Mouse (Mus musculus): ENCODE measurements around the gene Tuba3b.

The Tuba3b gene

DNA sequence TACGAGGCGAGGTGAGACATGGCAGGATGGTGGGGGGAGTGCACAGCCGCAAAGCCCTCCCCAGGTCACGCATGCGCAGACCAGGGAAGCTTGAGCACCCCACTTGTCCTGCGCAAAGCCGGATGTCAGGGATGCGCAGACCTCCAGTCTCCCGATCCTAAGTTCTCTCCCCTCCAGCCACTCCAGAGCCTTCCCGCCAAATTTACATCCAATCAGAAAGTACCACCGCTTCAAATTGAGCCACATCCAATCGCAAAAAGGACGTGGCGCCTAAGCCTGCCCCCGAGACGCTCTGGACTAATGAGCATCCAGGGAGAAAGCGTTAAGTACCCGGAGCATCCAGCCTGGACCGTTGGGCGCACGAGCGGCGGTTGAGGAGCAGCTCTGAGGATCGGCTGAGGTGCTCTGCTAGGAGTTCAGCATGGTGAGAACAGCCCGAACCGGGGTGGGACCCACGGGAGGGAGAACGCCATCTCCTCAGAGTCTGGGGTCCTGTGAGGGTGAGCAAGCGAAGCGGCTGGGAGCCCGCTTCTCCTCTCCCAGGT lies at the start of gene Tuba3b:
Gene Tuba3b (plus strand): TSS at position 92 of the 545 bp plus-strand sequence.
- no peak for DNase-seq

DNA sequence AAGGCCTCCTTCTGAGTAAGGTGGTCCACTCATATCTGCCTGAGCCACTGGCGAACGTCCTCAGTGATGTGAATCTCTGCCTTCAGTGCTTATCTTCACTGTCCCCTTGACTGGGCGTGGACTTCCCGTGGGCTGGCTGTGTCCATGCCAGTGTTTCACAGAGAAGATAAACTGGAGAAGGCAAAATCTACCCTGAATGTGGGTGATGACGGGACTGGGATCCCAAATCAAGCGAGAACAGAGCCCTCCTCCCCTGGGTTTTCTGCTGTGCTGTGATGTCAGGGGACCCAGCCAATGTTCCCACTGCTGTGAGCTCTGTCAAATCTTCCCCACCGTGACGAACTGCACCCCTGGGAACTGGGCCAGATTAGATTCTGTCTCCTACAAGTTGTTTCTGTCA lies 48.3 kb upstream of the Tuba3b start:
- DNase-seq: no peak

DNA sequence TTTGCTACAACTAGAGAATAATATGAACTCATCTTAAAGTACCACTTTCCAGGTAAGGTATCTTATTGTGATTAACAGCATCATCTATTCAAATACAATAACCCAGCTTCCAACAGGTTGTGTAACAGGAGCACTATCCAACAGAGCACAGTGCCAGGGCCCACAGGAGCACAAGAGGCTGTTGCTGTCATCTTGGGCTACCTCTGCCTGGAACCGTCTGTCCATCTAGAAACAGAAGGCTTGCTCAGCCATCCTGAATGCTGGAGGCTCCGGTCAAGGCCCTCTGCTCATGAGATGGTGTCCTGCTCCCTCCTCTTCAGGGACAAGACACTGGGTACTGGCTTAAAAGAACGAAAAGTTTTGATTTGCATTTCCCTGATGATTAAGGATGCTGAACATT lies 47.7 kb upstream of the Tuba3b start:
- no peak for DNase-seq

DNA sequence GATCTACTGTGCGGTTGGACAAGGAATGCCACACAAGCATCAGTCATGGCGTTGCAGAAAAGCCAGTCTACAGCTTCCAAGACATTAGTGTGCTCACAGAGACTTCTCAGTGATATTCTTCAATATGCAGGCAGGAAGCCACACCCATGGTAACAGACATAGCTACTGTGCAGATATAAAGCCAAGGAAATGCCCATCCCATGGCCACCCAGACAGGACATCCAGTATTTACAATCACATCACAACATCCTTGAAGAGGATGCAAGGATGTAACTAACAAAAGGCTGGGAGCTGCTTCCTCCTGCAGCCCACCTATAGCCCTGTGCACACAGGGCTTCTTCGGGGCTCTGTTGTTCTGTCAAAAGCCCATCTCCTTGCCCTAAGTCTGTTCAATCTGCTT lies 46.9 kb upstream of the Tuba3b start:
- no peak for DNase-seq

DNA sequence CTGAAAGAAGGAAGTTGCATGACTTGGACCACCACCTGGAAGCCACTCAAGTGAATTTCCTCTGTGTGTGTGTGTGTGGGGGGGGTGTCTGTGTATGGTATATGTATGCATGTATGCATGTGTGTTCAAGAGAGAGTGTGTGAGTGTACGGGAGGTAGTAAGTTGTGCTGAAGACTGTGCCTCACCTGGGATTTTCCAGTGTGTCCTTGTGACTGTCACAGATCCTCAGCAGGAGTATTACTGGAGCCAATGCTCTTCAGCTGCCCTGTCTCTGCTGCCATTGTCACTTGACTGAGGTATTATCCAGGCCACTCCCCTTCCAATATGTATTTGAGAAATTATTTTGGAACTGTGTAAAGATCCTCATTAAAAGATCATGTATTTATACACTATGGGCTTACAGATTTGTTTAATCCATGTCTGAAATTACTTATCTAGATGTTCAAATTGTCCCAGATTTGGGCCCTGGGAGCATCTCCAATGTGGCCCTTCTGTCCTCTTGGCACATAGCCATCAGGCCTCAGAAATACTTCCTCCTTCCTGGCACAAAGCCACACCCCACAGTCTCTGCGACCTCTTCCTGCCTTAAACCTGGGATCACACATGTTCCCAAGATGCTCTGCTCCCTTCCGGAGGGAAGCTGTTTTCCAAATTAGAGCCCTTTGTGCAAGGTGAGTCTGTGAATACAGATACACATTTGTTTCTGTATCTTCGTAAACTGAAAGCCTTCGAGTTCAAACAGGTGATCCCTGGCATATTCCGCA lies 42.1 kb upstream of the Tuba3b start:
- no peak for DNase-seq

DNA sequence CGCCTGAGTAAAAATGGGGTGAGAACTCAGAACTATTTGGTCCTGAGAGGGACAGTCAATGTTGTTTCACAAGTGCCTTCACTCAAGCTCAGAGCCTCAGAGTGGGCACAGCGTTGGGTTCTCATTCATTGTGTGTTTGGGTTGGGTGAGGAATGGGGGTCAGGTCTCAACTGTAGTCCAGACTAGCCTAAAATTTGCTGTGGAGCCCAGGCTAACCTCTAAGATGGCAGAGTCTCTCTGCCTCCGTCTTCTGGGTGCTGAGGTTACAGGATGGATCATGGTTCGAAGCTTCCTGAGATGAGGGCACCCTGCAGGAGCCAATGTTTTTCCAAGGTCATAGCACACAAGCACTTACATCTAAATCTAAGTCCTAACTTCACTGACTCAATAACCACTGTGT lies 38.8 kb upstream of the Tuba3b start:
- no peak for DNase-seq

DNA sequence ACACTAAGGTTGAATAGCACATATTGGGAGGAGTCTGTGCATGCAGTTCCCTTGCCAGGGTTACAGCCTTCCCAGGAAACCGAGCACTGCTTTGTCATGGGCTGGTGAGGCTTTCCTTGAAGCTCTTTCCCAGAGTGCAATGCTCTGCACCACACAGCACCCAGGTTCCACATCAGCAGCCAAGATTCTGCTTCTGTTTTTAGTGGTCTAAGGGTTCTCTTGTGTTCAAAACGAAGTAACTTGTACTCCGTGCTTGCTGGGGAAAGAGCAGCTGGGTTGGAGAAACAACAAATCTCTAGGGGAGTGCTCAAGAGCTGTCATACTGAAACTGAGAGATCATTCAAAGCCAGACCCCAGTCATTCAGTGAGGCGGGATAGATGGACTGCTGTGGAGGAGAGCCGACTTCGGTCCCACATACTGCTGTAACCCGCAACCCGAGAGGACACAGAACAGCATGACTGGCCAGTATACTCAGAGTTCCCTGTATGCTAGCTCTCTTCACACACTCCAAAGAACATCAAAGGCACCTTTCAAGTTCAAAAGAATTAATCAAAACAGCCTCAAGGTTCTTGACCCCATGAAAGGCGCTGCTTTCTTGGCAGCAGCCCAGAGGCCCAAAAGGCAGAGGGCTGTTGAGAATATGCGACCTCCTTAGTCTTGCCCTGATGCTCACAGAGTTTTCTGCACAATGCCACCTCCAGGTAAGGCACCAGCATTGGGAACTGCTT lies 36.9 kb upstream of the Tuba3b start:
- DNase-seq: no peak

DNA sequence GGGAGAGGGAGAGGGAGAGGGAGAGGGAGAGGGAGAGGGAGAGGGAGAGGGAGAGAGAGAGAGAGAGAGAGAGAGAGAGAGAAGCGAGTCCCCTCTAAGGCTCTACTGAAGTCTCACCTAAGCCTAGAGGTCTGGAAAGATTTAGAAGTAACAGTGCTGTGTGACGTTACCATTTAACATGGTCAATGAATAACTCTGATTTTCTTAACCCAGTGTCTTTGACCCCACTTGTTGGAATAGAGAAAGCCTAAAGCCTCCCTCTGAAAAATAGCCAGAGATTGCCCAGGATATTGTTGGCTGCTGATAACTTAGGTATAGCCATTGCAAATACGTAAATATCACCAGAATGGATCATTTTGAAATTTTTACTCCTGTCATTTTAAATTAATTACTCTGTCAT lies 35.8 kb upstream of the Tuba3b start:
- no peak for DNase-seq

DNA sequence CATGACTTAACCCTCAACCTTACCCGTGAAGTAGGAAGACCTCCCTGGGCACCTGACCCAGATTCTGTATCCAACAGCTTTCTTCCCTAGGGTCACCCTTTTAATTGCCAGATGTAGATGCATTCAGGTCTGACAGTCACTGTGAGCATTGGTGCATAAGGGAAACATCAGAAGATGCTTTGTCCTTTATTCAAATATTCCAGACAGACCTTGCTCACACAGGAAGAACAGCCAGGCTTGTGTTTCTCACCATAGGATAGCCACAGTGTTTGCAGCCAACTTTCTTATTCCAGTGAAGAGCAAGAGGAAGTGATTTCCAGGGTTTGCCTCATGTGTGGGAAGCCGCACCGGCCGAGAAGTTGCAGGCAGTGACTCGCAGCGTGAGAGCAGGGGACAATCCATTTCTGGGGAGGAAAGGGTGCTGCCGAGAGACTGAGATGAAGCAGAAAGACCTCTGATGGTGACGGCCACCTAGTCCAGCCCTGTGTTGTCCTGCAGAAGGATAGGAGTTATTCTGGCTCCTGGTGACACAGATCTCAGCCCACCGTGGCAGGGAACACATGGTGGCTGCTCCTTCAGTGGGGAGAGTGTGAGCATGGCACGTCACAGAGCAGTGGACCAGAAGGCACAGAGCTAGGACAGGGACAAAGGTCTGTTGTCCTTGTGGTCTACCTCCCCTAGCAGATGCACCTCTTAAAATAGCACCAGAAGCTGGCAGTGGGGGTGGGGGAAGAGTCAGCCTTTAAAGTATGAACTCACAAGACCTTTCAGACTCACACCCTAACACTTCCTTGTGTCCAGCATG lies 34.0 kb upstream of the Tuba3b start:
- DNase-seq: no peak

DNA sequence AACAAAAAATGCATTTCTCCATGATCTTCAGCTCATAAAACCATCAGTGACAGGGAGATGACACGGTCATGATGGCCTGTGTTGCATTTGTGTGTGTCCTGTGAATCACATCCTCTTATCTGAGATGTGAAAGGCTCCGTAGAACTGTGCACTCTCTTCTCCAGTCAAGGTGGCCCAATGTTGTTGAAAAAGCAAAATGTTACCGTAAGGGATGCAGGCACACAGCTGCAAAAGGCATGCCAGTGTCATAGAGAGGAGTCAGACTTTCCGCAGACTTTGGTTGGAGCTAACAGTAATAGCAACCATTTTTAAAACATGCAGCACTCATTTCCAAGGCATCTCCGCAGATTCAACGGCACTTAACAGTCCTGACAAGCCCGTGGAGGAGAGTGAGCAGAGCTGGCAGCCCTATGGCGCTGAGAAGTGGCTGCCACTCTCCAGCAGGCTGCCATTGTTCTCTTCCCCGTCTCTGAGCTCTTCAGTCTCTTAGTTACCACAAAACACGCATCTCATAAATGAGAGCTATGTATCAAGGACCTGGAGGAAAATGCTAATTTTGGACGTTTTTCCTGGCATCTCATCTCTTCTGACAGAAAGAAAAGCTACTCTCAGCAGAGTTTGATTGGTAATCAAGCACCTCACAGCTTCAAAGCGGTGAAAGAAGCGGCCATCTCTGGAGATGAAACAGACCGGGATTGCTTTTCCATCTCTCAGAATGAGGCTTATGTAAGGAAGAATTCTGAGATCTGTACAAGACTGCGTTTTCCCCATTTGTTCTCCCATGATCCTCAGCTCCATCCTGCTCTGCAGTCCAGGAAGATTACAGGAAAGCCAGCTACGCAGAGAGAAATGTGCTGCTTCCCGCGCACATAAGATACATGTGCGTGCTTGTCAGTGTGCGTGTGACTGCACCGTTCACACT lies 30.2 kb upstream of the Tuba3b start:
- DNase-seq: no peak

DNA sequence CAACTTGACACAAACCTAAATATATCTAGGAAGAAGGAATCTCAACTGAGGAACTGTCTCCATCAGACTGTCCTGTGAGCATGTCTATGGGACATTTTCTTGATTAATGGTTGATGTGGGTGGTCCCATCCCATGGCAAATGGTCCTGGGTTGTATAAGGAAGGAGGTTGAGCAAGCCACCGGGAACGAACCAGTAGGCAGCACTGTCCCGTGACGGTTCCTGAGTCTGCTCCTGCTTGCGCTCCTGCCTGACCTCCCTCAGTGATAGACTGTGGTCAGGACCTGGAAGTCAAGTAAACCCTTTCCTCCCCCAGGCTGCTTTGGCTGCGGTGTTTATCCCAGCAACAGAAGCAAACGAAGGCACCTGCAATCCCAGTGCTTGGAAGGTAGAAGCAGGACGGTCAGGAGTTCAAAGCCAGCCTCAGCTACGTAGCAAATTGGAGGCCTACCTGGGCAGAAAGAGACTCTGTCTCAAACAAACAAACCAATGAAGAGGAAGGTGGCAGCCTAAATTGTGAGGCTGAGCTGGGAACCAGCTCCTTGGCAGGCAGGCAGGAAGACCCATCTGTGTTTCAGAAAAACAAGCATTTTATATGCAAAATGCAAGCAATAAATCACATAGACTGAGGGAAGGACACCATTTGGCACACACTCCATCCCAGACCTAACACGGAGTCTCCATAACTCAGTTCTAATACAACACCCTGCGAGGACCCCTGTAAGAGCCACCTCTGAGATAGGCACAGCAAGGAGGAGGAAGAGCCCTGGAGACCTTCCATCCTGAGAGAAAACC lies 24.9 kb upstream of the Tuba3b start:
- no peak for DNase-seq

DNA sequence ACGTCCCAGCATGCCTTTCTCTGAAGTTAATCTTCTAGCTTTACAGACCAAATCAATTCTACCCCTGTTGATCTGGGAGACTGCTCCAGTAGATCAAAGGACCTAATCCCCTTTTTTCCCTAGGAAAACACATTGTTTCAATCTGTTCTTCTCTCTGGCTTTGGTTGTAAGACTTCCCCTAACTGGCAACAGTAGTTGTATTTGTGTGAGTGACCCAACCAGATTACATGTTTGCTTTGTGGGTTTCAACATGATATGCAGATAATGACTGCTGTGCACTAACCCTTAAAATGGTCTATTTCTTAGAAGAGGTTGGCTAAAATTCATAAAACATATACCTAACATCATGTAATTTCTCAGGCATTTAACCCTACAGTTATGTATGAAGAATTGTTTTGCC lies 24.0 kb upstream of the Tuba3b start:
- no peak for DNase-seq

DNA sequence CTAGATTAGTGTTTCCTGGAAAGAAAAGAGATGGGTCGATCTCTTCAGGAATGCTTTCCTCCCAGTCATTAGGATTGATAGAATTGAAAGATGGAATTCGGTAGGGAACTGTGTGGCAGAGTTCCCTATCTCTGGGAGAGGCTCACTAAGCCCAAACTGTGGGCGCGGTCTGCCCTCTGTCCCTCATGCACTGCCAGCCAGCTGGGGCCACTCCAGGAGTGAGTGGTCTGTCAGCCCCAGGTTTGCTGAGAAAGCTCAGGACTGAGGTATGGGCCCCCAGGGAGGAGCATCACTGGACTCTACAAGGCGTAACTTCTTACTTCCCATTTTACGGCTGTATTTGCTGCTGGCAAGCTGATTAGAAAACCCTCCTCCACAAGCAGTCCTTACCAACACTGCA lies 23.5 kb upstream of the Tuba3b start:
- no peak for DNase-seq

DNA sequence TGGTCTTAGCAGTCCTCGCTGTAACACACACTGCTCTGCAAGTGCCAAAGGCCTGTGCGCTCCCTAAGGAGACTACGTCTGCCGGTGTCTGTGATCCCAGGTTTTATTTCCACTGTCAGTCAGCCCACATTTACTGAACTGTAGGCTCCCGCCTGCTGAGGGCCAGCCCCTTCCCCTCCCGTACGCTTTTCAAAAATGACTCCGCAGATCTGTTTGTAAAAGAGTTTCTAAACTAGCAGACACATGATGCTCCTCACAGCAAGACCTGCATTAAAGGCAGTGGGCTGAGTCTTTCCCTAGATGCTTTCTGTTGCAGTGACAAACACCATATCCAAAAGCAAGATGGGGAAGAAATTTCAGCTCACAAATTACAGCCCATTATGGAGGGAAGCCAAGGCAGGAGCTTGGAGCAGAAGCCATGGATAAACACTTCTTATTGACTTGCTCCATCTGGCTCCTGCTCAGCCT lies 23.0 kb upstream of the Tuba3b start:
- DNase-seq: no peak

DNA sequence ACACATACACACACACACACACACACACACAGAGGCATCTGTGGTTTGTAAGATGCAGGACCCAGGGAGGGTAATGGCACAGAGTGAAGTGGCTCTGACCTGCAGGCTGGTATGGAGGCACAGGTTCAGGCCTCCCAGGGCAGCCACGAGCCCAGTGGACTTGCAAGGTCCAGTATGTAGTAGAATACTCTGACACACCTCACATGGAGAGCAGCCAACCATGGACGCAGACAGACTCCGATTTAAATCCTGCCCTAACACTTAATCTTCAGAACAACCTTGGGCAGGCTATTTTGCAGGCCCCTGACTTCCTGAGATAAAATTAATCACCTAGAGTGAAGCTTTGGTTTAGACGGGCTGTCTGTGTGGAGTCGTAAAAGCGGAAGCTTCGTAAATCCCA lies 21.6 kb upstream of the Tuba3b start:
- no peak for DNase-seq

DNA sequence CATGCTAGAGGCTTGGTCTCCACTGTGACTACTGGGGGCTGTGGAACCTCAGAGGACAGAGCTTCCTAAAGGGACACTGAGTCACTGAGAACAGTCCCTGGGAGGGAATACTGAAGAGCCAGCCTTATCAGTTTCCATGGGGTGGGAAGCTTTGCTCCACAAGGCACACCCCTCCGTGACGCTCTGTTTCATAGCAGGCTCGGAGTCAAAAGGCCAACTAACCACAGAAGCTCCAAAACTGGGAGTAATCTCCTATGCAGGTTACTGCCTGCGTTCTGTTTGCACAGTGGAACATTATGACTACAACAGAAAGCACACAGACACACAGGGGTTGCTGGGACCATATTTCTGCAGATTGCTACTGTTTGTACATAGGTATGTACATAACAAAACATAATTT lies 19.7 kb upstream of the Tuba3b start:
- no peak for DNase-seq

DNA sequence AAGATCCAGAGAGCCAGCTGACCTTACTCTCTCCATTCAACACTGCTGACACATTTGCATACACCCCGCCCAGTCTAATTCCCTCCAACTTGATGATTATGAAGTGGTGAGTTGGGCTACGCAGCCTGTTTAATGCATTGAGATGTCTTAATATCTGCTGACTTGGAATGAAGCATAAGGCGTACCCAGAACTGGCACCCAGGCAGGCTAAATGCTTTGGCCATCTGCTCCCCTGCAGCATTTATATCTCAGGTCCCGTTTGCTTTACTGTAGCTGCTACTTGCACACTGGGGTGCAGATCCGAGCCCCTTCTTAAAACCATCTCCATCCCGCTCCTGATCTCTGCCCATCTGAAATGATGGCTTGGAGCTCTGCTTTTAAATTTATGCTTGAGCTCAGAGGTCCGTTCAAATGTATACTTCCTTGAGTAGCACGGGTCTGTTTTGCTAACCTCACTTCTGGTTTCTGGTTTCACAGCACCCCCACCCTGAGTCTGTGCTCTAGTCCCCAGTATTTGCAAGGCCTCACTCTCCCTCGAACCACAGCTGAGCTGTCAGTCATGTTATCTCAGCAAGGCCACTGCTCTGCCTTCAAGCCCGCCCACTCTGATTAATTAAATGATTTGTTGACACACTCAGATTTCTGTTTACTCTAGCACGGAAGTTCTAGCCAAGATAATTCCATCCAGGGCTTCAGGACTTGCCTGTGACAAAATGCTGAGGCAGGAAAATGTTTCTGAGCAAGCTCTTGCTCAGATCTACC lies 16.6 kb upstream of the Tuba3b start:
- no peak for DNase-seq

DNA sequence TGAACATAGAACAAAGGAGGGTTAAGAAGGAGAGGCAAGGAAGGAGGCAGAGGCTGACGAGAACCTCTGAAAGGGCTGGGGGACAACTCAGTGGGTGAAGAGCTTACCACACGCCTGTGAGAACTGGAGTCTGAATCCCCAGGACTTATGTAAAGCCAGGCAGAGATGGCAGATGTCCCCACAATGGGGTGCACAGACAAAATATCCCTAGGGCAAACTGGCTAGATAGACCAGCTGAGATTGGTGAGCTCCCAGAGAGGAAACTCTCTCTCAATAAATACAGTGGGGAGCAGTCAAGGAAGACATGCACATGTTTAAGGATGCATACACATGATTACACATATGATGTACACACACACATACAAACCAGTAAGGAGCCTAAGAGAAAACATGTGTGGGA lies 11.4 kb upstream of the Tuba3b start:
- DNase-seq: no peak

DNA sequence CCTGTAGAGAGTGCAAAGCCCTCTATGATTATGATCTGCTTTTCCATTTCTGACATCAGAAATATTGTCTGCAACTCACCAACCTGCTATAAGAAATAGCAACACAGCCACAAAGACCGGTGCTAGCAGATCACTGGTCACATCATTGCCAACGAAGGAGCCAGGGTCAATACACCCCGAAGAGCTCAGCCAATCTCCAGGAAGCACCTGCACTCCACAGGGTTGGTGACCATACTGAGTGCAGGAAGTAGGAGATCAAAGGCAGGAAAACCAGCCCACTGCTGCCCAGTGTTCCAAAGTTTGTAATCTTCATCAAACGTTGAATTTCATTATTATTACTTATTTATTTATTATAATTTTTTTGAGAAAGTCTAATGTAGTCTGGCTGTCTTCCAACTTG lies 10.9 kb upstream of the Tuba3b start:
- no peak for DNase-seq

DNA sequence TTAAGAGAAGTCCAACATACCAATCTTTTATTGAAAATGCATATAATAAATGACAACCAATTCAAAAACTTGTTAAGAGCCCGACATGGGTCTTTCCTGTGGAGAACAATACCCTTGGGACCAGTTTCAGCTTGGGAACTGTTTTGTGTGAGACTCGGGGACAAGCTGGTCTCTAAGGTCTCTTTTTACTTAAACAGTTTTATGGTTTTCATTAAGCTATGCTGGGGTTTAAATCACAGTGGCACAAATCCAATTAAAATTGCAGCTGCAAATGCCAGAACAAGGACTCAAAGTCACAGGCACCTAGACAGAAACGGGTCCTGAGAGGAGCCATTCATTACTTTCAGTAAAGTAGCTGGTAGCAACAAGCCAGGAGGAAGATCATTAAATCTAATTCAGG lies 10.4 kb upstream of the Tuba3b start:
- DNase-seq: no peak

DNA sequence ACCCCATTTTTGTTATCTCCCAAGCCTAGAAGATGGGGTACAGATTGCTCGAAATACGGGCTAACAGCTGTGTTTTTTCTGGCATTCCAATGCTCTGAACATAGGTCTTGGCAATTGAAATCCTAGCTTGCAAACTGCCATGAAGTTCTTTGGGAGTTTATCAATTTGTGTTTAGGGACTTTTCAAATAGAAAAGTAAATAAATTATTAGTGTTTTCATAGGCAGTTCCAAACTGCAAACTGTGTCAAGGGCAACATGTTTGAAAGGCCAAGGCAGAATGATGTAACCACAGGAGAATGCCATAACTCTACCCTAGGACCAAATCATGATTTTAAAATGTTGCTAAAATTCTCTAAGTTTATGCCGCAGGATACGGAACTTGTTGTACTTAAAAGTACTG lies 7.8 kb upstream of the Tuba3b start:
- no peak for DNase-seq
